Mouse (Mus musculus) T-cell, adult 66 days (primary cell): ENCODE measurements around the gene Psg22. TPM values are rescaled to one million over a fixed set of nuclear protein-coding genes. Genes with fewer than 3 reads are reported as not detected.

Experiments
- total RNA-seq, 2 experiments: library from RNA; stranded (reverse); gene quantifications; 3 replicates in 1 of 2; 4 replicates in 1 of 2; pipeline ENCODE4 v1.2.4; 2023

Psg22 gene
- not detected for total RNA-seq

DNA sequence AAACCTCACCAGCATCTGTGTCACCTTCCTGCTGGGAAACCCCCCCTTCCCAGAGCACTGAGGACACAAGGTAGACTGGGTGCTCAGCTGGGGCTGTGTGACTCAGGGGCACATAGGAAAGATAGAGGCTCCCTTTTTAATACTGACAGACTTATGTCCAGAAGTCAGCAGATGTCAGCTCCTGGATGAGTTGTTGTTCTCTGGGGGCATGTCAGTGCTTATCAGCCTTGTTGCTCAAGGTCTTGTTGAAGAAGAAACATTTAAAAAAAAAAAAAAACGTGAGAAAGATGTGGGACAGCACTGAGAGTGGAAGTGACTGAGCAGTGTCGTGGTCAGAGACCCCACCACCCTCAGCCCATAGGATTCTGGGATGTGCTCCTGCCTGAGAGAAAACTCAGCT, at the start of gene Psg22:
TSS of gene Psg22 (plus strand) at position 301 of the 400 bp plus-strand sequence.

DNA sequence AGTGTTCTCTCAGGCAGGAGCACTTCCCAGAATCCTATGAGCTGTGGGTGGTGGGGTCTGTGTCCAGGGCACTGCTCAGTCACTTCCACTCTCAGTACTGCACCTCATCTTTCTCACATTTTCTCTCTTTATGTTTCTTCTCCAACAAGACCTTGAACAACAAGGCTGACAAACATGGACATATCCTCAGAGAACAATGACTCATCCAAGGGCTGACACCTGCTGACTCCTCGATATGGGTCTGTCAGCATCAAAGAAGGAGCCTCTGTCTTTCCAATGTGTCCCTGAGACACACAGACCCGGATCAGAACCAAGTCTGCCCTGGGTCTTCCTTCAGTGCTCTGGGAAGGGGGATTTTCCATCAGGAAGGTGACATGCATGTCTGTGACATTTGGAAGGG, 31.8 kb upstream of the Psg22 start, which contains the start of gene Psg20:
TSS of gene Psg20 (minus strand) at position 101 of the 400 bp plus-strand sequence.

Other genes with a start within 250 kb of the Psg22 start
- not detected for gene Psg26, start 233.9 kb upstream of the Psg22 start, total RNA-seq
- gene Psg25, start 185.8 kb upstream of the Psg22 start, total RNA-seq: not detected
- not detected for gene Psg27, start 150.8 kb upstream of the Psg22 start, total RNA-seq
- not detected for gene Psg23, start 101.6 kb upstream of the Psg22 start, total RNA-seq
- not detected for gene Psg21, start 61.4 kb upstream of the Psg22 start, total RNA-seq
- gene Psg20, start 31.9 kb upstream of the Psg22 start, total RNA-seq: not detected
- gene Psg19, start 80.4 kb downstream of the Psg22 start, total RNA-seq: not detected
- gene Psg17, start 103.5 kb downstream of the Psg22 start, total RNA-seq: not detected
- gene Mill2, start 121.9 kb downstream of the Psg22 start, total RNA-seq: under 1 TPM in 1 of 2 experiments, not detected in 1; 0.17 TPM
- gene Pglyrp1, start 153.2 kb downstream of the Psg22 start, total RNA-seq: 10 to 100 TPM in 1 of 2 experiments, 1 to 10 TPM in 1; 6.0 to 11.4 TPM
- gene Ccdc61, start 192.3 kb downstream of the Psg22 start, total RNA-seq: 10 to 100 TPM; 19.0 to 30.0 TPM
- not detected for gene Nova2, start 207.8 kb downstream of the Psg22 start, total RNA-seq